Mouse (Mus musculus): ENCODE results near the gene Tmed8. TPM values are rescaled to one million over a fixed set of nuclear protein-coding genes. Genes with fewer than 3 reads are reported as not detected.
"Not testable (repeated sequence)": the region's sequence is repeated elsewhere in the genome, so short reads cannot be mapped to it uniquely, and the experiment has no call there.

Gene Tmed8
- polyA plus RNA-seq, 1 experiment from 2014 or later: 2.2 TPM

DNA sequence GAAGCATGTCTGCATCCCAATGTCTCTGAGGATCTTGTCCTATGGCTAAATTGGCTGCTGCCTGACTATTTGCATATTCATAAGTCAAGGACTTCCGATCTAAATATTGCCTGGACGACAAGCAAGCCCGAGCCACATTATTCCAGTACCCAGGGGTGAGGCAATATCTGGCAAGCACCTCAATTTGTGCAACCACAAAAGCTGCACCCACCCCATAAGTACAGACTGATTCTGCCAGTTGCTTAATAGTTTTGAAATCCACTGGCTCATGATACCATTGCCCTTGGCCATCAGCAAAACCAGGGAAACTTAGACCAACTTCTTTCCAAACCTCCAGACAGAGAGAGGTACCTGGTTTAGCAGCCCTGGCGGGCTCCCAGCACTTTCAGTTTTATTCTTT is 45.8 kb downstream of the Tmed8 start:
- not testable (repeated sequence) for H3K4me2 ChIP-seq; H3K27me3 ChIP-seq; H3K4me1 ChIP-seq; H3K9me3 ChIP-seq (replicated peaks); ATAC-seq (replicated peaks; ENCODE audit: low FRiP score); H3K27ac ChIP-seq; H3K4me3 ChIP-seq (replicated peaks); H3K9ac ChIP-seq
- peaks cover 27% of the 10 kb centered on the region for H3K36me3 ChIP-seq
- 93% methylated on average over 4 of the region's 4 CpGs for WGBS

- H3K9ac ChIP-seq: no peak overlapping the region
- 97% methylated on average over 5 of the region's 5 CpGs for WGBS
These were observed 50.8 kb downstream of the Tmed8 start for GRCm38 (mm10) chr12:87149471-87149870.

DNA sequence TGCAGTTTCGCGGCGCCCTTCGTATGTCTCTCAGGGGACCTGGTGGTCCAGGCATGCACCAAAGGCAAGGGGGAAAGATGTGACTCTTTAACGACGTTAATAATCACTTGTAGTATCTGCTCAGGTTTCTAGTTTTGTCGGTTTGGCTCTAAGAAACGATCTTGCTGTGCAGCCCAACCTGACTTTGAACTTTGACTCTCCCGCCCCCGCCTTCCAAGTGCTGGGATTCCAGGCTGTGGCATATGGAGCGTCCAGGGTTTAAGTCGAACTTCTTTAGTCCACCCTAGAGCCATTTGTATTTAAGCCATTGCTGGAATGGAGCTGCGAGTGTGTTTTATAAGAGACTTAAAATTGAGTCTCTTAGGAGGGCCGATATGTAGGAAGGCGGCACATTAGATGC is 52.1 kb downstream of the Tmed8 start:
- Histone ChIP-seq H3K9ac (peak overlapping the region; percentile 75), H3K4me1 (peaks cover 16% of the 10 kb centered on the region), H3K27me3 (no peaks in the 10 kb centered on the region), H3K27ac (peak overlapping the region; percentile 99), H3K4me3 (replicated peaks) (peak overlapping the region; percentile 94), H3K4me2 (peak overlapping the region; percentile 70), H3K36me3 (peaks cover 23% of the 10 kb centered on the region), H3K9me3 (replicated peaks) (peaks cover 2% of the 10 kb centered on the region; the same call in 1 of the 2 replicates)
- ATAC-seq (replicated peaks; ENCODE audit: low FRiP score): no peak
- 11% methylated on average over 15 of the region's 15 CpGs for WGBS

More at GRCm38 (mm10) chr12:87149471-87149870, 50.8 kb downstream of the Tmed8 start:
- no peak for ATAC-seq (replicated peaks; ENCODE audit: low FRiP score)
- H3K4me1 ChIP-seq: peaks cover 16% of the 10 kb centered on the region
- no peak overlapping the region for H3K4me2 ChIP-seq
- no peak overlapping the region for H3K27ac ChIP-seq
- H3K36me3 ChIP-seq: peaks cover 20% of the 10 kb centered on the region
- H3K9me3 ChIP-seq (replicated peaks): peaks cover 2% of the 10 kb centered on the region; the same call in 1 of the 2 replicates
- H3K27me3 ChIP-seq: no peaks in the 10 kb centered on the region
- H3K4me3 ChIP-seq (replicated peaks): no peak overlapping the region

- Histone ChIP-seq H3K27me3 (no peaks in the 10 kb centered on the region), H3K9me3 (replicated peaks) (peaks cover under 1% of the 10 kb centered on the region; the same call in 1 of the 2 replicates), H3K4me3 (replicated peaks) (peak within 1 kb of the TSS; percentile 94), H3K27ac (peak within 1 kb of the TSS; percentile 99), H3K9ac (peak within 1 kb of the TSS; percentile 75), H3K4me2 (peak within 1 kb of the TSS; percentile 70), H3K36me3 (peaks cover 23% of the 10 kb centered on the region), H3K4me1 (peaks cover 16% of the 10 kb centered on the region)
- WGBS: under 1% methylated on average over 60 of the region's 61 CpGs
- peak; percentile 98 for ATAC-seq (replicated peaks; ENCODE audit: low FRiP score)
These were observed 52.7 kb downstream of the Tmed8 start, which contains the start of gene Pomt2 for GRCm38 (mm10) chr12:87147395-87148089. Gene Pomt2, minus strand, starts transcription at chr12:87147968.

DNA sequence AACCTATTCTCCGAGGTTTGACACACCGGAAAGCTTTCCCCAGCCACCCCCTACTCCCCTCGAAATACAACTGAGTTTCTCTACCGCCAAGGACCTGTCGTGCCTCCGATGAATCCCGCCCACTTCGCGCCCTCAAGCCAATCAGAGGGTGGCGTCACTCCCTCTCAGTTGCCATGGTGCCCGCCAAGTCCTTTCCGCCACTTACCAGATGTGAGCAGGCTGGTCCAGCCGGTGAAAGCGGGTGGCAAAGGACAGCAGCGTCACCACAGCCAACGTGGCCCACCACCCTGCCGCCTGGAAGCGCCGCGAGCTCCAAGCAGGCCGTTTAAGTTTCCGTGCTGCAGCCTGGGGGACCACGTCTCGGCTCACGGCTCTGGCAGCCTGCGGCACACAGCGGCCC is 53.3 kb downstream of the Tmed8 start, which contains the start of gene Gstz1:
Gstz1 (plus strand) TSS at position 200 of the 400 bp plus-strand sequence.
- WGBS: 0% methylated on average over 27 of the region's 27 CpGs

DNA sequence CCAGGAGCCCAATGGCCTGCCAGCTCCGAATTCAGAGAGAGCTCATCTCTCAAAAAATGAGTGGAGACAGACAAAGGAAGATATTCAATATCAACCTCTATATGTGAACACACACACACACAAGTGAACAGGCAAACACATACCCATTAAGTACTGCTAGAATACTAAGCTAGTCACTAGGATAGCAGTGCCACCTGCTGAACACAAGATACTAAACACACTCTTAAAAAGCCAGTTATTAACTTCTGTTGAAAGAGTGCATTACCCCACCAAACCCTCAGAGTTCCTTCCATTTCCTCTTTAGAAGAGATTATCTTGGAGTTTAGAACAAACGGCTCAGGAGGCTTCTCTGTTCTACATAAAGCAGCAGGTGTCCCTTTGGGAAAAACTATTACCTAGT is 58.1 kb downstream of the Tmed8 start:
- 85% methylated on average over 2 of the region's 2 CpGs for WGBS
- H3K9me3 ChIP-seq (replicated peaks): no peaks in the 10 kb centered on the region
- no peak overlapping the region for H3K4me3 ChIP-seq (replicated peaks)
- ATAC-seq (replicated peaks; ENCODE audit: low FRiP score): no peak
- no peak overlapping the region for H3K9ac ChIP-seq
- H3K4me1 ChIP-seq: peaks cover 16% of the 10 kb centered on the region
- H3K36me3 ChIP-seq: peaks cover 23% of the 10 kb centered on the region
- no peaks in the 10 kb centered on the region for H3K27me3 ChIP-seq
- H3K27ac ChIP-seq: 0 out of 2 replicates have a peak overlapping the region, but pooled peaks have one; percentile 22
- no peak overlapping the region for H3K4me2 ChIP-seq

More for the DNA sequence above, 53.3 kb downstream of the Tmed8 start, which contains the start of gene Gstz1:
- ATAC-seq (replicated peaks; ENCODE audit: low FRiP score): peak; percentile 88
- Histone ChIP-seq H3K4me1 (peaks cover 18% of the 10 kb centered on the region), H3K36me3 (peaks cover 23% of the 10 kb centered on the region), H3K4me2 (peak within 1 kb of the TSS; percentile 70), H3K4me3 (replicated peaks) (peak within 1 kb of the TSS; percentile 94), H3K27ac (peak within 1 kb of the TSS; percentile 99), H3K9me3 (replicated peaks) (no peaks in the 10 kb centered on the region), H3K27me3 (no peaks in the 10 kb centered on the region), H3K9ac (peak within 1 kb of the TSS; percentile 75)

GRCm38 (mm10) chr12:87138768-87139167 is 61.5 kb downstream of the Tmed8 start:
- H3K4me3 ChIP-seq (replicated peaks): no peak overlapping the region
- no peak overlapping the region for H3K27ac ChIP-seq
- H3K27me3 ChIP-seq: no peaks in the 10 kb centered on the region
- H3K9ac ChIP-seq: no peak overlapping the region
- H3K36me3 ChIP-seq: peaks cover 17% of the 10 kb centered on the region
- 64% methylated on average over 2 of the region's 2 CpGs for WGBS
- H3K4me2 ChIP-seq: no peak overlapping the region
- peaks cover 8% of the 10 kb centered on the region for H3K4me1 ChIP-seq
- ATAC-seq (replicated peaks; ENCODE audit: low FRiP score): no peak
- no peaks in the 10 kb centered on the region for H3K9me3 ChIP-seq (replicated peaks)

- H3K4me2 ChIP-seq: no peak overlapping the region
- peaks cover 19% of the 10 kb centered on the region for H3K36me3 ChIP-seq
- ATAC-seq (replicated peaks; ENCODE audit: low FRiP score): no peak
- no peaks in the 10 kb centered on the region for H3K27me3 ChIP-seq
- no peak overlapping the region for H3K4me3 ChIP-seq (replicated peaks)
- H3K9me3 ChIP-seq (replicated peaks): no peaks in the 10 kb centered on the region
- 88% methylated on average over 2 of the region's 2 CpGs for WGBS
- H3K9ac ChIP-seq: no peak overlapping the region
- H3K4me1 ChIP-seq: peaks cover 8% of the 10 kb centered on the region
- H3K27ac ChIP-seq: no peak overlapping the region
These were observed 61.9 kb downstream of the Tmed8 start for GRCm38 (mm10) chr12:87138342-87138701.

GRCm38 (mm10) chr12:87137439-87138341 is 62.6 kb downstream of the Tmed8 start:
- 88% methylated on average over 15 of the region's 15 CpGs for WGBS
- no peak for ATAC-seq (replicated peaks; ENCODE audit: low FRiP score)

GRCm38 (mm10) chr12:87132784-87133183 is 67.5 kb downstream of the Tmed8 start:
- H3K27me3 ChIP-seq: no peaks in the 10 kb centered on the region
- H3K27ac ChIP-seq: no peak overlapping the region
- no peak overlapping the region for H3K9ac ChIP-seq
- 96% methylated on average over 9 of the region's 9 CpGs for WGBS
- H3K36me3 ChIP-seq: peaks cover 55% of the 10 kb centered on the region
- no peak overlapping the region for H3K4me3 ChIP-seq (replicated peaks)
- H3K4me1 ChIP-seq: no peaks in the 10 kb centered on the region
- no peaks in the 10 kb centered on the region for H3K9me3 ChIP-seq (replicated peaks)
- no peak for ATAC-seq (replicated peaks; ENCODE audit: low FRiP score)
- no peak overlapping the region for H3K4me2 ChIP-seq

More at GRCm38 (mm10) chr12:87137439-87138341, 62.6 kb downstream of the Tmed8 start:
- H3K36me3 ChIP-seq: peaks cover 24% of the 10 kb centered on the region
- H3K4me1 ChIP-seq: peaks cover 8% of the 10 kb centered on the region
- no peak overlapping the region for H3K4me2 ChIP-seq
- H3K27ac ChIP-seq: no peak overlapping the region
- H3K9me3 ChIP-seq (replicated peaks): no peaks in the 10 kb centered on the region
- no peaks in the 10 kb centered on the region for H3K27me3 ChIP-seq
- no peak overlapping the region for H3K9ac ChIP-seq
- H3K4me3 ChIP-seq (replicated peaks): no peak overlapping the region

DNA sequence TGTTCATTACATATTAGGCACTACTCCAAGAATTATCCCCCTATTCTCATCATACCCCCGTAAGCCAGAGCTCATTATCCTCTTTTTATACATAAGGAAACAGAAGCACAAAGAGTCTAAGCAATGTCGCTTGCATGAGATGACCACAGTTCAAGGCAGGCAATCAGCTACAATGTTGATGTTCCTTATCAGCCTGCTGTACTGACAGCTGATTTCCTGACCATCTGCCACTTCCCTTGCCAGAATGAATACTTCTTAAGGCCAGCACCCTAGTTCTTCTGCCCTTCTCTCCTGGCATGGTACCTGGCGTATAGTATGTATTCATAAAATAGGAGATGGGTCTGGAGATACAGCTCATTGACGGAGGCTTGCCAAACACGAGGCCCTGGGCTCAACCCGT is 68.0 kb downstream of the Tmed8 start:
- Histone ChIP-seq H3K36me3 (peaks cover 51% of the 10 kb centered on the region), H3K9ac (no peak overlapping the region), H3K27me3 (no peaks in the 10 kb centered on the region), H3K4me2 (no peak overlapping the region), H3K9me3 (replicated peaks) (no peaks in the 10 kb centered on the region), H3K27ac (no peak overlapping the region), H3K4me1 (no peaks in the 10 kb centered on the region), H3K4me3 (replicated peaks) (no peak overlapping the region)
- 90% methylated on average over 6 of the region's 6 CpGs for WGBS
- no peak for ATAC-seq (replicated peaks; ENCODE audit: low FRiP score)

GRCm38 (mm10) chr12:87131619-87132018 is 68.6 kb downstream of the Tmed8 start:
- H3K27ac ChIP-seq: no peak overlapping the region
- H3K4me1 ChIP-seq: no peaks in the 10 kb centered on the region
- ATAC-seq (replicated peaks; ENCODE audit: low FRiP score): no peak
- no peak overlapping the region for H3K4me3 ChIP-seq (replicated peaks)
- WGBS: 76% methylated on average over 3 of the region's 3 CpGs
- H3K36me3 ChIP-seq: peaks cover 46% of the 10 kb centered on the region
- no peaks in the 10 kb centered on the region for H3K9me3 ChIP-seq (replicated peaks)
- no peak overlapping the region for H3K9ac ChIP-seq
- H3K4me2 ChIP-seq: no peak overlapping the region
- no peaks in the 10 kb centered on the region for H3K27me3 ChIP-seq

Data from kidney, embryonic 15.5 days (tissue).